Mouse (Mus musculus): ENCODE results near the gene Defb29. TPM values are rescaled to one million over a fixed set of nuclear protein-coding genes. Genes with fewer than 3 reads are reported as not detected.

Defb29 gene
- total RNA-seq (2021), result not detected

DNA sequence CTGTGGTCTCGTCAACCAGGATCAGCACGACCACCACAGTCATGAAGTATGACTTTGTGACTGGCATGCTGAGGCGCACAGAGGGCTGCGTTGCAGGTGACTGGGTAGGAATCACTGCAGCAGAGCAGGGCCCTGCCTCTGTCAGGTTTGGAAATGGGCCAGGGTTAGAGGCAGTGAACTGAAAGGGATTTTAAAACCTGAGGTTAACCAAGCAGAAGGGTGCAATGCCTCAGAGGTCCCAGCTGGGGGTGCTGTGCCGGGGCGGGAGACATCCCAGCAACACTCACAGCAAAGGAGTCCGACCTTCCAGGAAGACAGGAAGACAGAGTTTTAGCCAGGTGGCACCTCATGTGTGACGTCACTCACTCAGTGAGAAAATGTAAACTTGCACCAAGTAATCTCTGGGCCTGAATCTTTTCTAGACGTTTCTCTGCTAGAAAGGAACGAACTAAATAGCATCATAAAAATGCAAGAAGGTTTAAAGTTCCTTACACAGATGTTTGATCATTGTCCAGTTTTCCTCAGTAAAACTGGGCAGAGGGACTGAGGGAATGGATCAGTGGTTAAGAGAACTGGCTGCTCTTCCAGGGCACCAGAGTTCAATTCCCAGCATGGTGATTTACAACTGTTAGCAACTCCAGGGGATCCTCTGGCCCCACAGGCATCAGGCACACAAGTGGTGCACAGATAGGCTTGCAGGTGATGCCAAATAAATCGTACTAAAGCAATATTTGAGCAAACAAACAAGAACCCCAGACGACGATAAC, at the start of gene Defb29:
Defb29 (minus strand) TSS at position 155 of the 767 bp plus-strand sequence.
- no peak for DNase-seq (ENCODE audit: extremely low spot score in 1 of 2, low spot score in 2 of 2)
- intact Hi-C loops (cut with DNase I), result loop anchor here (5.0 to 10.0 kb wide), 2 partner anchors 68 to 145 kb away; partner anchors contain the start of gene Sox12

DNA sequence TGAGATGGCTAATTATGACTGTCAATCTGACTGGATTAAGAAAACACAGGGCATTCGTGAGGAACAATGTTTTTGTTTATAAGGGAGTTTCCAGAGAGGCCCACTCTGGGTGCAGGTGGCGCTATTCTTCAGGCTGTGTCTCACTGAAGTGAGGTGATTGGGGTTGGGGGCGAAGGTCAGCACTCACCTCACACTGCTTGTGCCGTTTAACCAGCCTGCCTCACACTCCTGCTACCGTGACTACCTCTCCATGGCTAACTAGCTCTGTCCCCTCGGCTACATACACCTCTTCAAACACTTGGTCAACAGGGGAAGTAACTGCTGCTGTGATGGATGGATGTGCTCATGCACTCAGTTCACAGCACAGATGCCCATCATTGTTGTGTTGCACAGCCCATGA, 49.1 kb upstream of the Defb29 start:
- no peak for DNase-seq (ENCODE audit: extremely low spot score in 1 of 2, low spot score in 2 of 2)
- intact Hi-C loops (cut with DNase I), result no loop called here

DNA sequence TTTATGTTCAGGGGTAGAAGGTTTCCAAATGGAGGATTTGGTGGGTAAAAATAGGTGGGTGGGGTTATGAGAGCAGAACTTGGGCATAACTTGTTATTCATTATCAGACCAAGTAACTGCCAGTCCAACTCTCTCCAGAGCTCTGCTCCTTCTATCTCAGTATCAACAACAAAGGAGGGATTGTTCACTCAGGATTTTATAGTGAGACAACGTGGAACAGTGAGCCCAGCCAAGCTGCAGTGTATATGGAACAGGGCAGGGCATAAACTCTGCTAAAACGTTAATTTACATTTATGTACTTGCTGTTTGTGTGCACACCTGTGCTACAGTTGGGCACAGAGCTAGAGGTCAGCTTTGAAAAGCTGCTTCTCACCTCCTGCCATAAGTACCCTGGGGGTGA, 48.6 kb upstream of the Defb29 start:
- DNase-seq (ENCODE audit: extremely low spot score in 1 of 2, low spot score in 2 of 2), result no peak
- intact Hi-C loops (cut with DNase I), result no loop called here

DNA sequence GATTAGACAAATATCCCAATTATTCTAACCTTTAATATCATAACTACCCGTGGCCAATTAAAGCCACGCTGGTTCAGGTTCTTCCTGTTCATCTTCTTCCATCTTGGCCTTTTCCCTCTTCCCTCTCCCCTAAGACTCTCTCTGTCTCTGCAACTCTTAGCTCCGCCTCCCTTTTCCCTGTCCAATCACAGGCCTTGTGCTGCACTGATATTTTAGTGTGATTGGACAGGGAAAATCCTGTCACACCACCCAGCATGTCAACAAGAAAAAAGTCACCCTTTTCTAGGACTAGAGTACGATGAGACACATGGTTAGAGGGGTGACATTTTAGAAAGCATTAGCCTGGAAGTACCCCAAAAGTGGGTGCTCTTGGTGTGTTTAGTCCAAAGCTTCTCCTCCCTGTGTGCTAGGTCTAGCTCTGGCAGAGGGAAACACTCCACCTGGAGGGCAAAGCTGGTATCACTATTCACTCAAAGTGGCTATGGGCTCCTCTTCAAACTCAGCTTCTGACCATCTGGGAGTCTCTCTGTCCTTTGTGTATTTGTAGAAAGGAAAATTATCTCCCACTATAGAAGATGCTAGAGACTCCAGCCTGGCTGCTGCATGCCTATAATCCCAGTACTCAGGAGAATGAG, 47.1 kb upstream of the Defb29 start:
- DNase-seq (ENCODE audit: extremely low spot score in 1 of 2, low spot score in 2 of 2), result no peak
- intact Hi-C loops (cut with DNase I), result no loop called here

DNA sequence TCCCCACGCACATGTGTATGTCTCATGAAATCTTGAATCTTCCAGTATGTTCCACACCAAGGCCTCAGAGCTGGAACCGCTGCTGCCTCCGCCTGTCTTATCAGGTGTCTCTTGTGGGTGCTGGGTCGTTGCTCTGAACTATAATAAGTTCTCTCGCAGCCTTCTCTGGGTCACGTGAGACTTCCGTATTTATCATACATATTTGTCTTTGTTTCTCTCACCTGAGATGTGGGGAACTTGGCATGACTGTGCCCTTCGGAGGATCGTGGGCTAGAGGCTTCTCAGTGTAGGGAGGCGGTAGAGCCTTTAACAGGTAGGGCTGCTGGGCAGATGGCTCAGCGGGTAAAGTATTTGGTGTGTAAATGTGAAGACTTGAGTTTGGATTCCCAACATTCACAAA, 40.7 kb upstream of the Defb29 start:
- DNase-seq (ENCODE audit: extremely low spot score in 1 of 2, low spot score in 2 of 2), result no peak
- intact Hi-C loops (cut with DNase I), result no loop called here

DNA sequence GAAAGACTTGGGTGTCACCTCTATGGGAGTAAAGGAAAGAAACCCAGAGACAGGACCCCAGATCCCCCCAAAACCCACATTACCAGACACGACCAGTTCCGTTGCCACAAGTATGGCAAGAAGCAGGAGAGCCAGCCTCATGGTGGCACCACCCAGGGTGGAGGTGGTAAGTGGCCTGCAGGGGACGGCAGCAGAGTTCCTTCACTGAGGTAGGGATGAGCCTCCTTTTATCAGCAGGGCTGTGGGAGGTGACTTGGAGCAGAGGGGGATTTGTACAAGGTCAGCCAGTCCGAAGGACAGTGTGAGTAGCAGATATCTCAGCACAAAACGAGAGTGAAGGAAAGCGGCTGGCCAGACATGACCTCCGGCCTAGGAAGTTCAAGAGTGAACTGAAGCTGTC, 40.2 kb upstream of the Defb29 start, which contains the start of gene Defb19:
Defb19 (minus strand) TSS at position 206 of the 400 bp plus-strand sequence.
- intact Hi-C loops (cut with DNase I), result no loop called here
- DNase-seq (ENCODE audit: extremely low spot score in 1 of 2, low spot score in 2 of 2), result no peak

DNA sequence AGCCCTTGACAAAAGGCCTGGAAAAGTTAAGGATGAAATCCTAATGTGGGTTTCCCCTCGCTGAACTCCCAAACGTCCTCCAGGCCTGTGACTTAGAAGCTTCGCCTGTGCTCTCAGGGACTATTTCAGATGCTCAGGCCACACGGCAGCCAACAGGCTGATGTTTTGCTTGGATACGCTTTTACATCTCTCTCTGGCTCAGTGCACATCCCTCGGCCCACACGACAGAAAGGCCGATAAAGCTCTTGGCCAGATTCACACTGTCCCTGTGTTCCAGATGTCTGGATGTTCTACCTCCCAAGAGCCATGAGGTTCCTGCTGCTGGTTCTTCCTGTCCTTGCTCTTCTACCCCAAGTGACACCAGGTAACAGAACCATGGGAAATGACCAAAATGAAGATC, 33.6 kb upstream of the Defb29 start:
- intact Hi-C loops (cut with DNase I), result no loop called here
- DNase-seq (ENCODE audit: extremely low spot score in 1 of 2, low spot score in 2 of 2), result no peak

DNA sequence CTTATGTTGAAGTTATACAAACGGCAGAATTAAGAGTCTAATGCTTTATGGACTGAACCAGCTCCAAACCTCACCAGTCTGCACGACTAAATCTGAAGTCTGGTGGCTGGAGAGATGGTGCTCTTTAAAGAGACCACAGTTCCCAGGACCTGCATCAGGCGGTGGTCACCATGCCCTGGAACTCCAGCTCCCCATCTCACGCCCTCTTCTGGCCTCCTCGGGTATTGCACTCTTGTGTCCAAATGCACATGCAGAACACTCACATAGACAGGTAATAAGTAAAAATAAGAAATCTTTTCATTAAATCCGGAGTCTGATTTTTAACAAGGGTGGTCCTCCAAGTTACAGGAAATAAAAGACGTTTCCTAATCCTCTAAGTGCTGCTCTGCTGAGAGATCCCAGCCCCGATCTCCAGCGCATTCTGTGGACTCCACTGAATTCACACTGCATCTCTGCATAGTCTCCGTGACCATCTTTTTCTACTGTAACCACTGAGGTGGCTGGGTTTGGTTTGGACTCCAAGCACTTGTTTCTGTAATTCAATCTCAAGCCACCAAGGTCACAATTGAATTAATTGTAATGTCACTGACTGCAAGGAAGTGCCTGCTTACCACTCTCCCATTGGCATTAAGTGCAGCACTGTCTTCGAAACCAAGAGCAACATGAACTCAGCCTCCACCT, 32.4 kb upstream of the Defb29 start, which contains the start of gene Defb21:
Defb21 (plus strand) TSS at position 631 of the 681 bp plus-strand sequence.
- DNase-seq (ENCODE audit: extremely low spot score in 1 of 2, low spot score in 2 of 2), result no peak
- intact Hi-C loops (cut with DNase I), result no loop called here

DNA sequence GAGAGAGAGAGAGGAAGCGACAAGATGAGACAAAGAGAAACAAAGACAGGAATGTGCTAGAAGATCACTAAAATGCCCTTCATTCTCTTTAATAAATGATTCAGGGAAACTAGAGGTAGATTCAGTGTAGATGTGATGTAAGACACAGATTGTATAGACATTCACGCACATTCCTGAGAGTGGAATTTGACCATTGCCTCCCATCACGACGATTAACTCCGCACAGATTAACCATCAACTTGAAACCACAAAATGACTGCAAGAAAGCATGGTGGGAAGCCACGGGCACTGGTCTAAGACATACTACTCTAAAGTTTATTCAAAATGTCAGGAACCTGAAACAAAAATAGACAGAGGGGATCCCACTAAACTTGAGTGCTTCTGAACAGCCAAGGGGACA, 30.4 kb upstream of the Defb29 start:
- DNase-seq (ENCODE audit: extremely low spot score in 1 of 2, low spot score in 2 of 2), result no peak
- intact Hi-C loops (cut with DNase I), result no loop called here

DNA sequence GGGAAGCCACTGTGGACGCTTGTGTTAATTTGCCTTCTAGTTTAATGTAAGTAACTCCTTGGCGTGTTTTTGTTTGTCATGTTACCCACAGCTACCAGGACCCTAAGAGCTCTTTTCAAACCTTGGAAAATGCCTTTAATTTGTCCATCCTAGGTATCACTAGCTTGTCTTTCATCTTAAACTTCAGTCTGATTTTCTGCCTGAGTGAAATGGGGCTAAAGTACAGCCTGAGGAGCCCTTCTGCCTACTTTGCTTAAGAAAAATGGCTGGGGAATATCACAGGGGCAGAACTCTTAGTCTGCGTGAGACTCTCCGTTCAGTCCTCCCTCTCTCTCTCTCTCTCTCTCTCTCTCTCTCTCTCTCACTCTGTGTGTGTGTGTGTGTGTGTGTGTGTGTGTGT, 30.0 kb upstream of the Defb29 start:
- intact Hi-C loops (cut with DNase I), result no loop called here
- no peak for DNase-seq (ENCODE audit: extremely low spot score in 1 of 2, low spot score in 2 of 2)

DNA sequence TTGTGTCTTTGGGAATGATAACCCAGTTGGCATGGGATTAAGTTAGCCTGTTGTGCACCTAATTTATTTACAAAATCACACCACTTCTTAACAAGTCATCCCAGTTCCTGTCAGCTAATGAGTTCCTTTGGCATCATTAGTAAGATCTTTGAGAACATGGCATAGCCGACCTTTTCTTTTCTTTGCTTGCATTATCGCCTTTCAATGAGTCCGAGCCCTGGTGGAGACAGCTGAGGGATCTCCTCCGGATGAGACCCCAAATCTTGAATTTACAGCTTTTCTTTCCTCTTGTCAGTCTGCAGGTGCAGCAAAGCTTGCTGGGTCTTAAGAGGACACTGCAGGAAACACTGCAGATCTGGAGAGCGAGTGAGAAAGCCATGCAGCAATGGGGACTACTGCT, 29.1 kb upstream of the Defb29 start, which contains the start of gene Gm17416:
Gm17416 (plus strand) TSS at position 301 of the 400 bp plus-strand sequence.
- no peak for DNase-seq (ENCODE audit: extremely low spot score in 1 of 2, low spot score in 2 of 2)
- intact Hi-C loops (cut with DNase I), result no loop called here

DNA sequence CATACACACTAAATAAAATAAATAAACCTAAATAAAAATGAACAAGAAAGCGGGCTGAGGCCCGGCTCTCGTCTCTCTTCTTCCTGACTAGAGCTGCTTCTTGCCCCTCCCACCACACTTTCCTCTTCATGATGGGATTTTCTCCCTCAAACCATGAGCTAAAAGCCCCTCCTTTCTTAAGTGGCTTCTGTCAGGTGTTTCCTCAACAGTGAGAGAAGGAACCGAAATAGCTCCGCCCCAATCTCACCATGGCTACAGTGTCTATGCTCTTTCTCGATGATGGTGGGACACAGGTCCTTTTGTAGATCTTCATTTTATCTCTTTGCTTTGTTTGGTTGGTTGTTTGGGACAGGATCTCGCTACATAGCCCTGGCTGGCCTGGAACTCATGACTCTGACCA, 16.8 kb upstream of the Defb29 start:
- intact Hi-C loops (cut with DNase I), result no loop called here
- DNase-seq (ENCODE audit: extremely low spot score in 1 of 2, low spot score in 2 of 2), result no peak

DNA sequence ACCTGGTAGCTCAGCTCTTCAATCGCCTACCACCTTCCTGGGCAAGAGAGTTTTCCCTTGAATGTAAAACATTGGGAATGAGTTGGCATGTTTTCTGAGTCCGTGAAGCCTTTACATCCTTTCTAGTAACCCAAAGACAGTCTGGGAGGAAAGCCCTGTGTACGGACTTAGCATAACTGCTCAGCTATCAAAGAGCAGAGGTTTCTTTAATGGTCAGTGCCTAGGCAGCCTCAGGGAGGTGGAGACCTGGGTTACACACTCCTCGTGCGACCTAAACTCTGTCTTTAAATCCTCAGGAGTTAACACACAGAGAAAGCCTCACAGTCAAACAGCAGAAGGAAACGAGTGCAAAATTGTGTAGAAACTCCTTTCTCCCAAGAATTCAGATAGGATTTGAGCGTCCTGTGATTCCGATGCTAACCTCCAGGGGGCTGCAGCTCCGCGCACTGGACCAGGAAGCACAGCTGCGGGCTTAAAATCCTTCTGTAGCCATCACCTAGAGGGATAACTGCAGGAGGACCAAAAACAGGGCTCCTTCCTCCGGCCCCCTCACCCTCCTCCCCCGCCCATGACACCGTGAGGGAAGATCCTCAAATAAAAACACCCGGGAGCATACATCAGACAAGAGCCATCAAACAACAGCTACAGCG, 14.0 kb upstream of the Defb29 start:
- peak; percentile 45 to 65 for DNase-seq (ENCODE audit: extremely low spot score in 1 of 2, low spot score in 2 of 2)
- intact Hi-C loops (cut with DNase I), result no loop called here

DNA sequence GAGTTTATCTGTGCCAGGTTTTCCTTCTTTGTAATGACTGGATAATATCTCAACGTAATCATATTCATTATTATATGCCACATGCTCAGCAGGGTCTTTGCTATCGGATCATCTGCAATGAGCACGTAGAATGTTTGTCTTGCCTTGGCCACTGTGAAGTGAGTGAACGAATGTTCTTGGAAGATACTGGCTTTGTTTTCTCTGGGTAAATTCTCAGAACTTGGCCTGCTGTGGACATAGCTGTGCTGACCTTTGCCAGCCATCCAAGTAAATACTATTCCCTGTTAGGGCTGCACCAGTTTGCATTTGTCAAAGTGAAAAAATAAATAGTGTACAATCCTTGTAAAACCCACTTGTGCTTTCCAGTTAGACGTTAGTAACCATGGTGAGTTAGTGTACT, 8.2 kb upstream of the Defb29 start:
- intact Hi-C loops (cut with DNase I), result loop anchor here (10.0 kb wide), 1 partner anchor 153 kb away; the partner anchor contains the start of gene Sox12

DNA sequence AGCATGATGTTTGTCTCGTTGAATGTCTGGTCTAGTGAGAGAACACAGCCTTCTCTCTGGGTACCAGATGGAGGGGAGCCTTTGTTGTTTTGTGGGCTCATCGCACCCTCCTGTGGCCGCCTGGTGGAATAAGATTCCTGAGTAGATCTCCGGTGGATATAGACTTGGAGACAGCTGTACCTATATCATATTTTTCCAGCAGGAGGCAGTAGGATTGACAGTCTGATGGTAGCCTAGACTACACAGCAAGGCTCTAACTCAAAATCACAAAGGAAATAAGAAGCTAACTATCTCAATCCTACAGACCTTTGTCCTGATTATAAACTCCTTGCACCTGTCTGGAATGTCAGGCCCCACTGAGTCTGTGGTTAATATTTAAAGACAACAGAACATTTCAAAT, 4.8 kb upstream of the Defb29 start:
- intact Hi-C loops (cut with DNase I), result loop anchor here (5.0 to 10.0 kb wide), 2 partner anchors 72 to 150 kb away; partner anchors contain the start of gene Sox12
- DNase-seq (ENCODE audit: extremely low spot score in 1 of 2, low spot score in 2 of 2), result peak; percentile 62 to 74

More for the DNA sequence above, 8.2 kb upstream of the Defb29 start:
- DNase-seq (ENCODE audit: extremely low spot score in 1 of 2, low spot score in 2 of 2), result no peak

DNA sequence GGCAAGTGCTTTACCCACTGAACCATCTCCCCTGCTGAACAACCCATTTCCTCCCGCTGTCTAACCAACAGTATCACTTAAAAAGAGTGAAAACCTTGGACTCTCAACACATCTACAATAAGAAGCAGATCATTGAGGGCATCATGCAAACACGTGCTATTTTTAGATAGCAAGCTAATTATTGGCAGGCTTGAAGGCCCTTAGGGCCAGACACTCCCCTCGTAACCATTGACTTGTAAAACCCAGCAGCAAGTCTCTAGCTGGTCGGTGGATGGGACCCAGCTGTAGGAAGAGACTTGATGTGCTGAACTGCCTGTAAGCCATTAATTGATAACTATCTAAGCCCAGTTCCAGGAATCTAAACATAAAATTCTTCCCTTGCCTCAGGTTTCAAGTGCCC, 3.6 kb upstream of the Defb29 start:
- intact Hi-C loops (cut with DNase I), result loop anchor here (5.0 to 10.0 kb wide), 2 partner anchors 71 to 149 kb away; partner anchors contain the start of gene Sox12
- no peak for DNase-seq (ENCODE audit: extremely low spot score in 1 of 2, low spot score in 2 of 2)

DNA sequence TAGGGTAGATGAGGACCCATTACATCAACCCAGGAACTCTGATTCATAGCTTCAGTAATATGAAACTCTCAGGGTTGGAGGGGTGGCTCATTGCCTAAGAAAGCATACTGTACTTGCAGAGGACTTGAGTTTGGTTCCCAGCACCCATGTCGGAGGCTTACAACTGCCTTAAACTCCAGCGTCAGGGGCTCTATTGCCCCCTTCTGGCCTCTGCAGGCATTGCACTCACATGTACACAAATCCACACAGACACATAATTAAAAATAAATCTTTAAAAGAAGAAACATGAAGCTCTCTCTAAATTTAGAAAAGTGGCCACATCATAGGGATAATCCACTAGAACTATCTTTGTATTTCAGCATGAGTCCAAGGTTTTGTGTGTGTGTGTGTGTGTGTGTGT, 3.0 kb upstream of the Defb29 start:
- no peak for DNase-seq (ENCODE audit: extremely low spot score in 1 of 2, low spot score in 2 of 2)
- intact Hi-C loops (cut with DNase I), result loop anchor here (5.0 to 10.0 kb wide), 2 partner anchors 71 to 148 kb away; partner anchors contain the start of gene Sox12

DNA sequence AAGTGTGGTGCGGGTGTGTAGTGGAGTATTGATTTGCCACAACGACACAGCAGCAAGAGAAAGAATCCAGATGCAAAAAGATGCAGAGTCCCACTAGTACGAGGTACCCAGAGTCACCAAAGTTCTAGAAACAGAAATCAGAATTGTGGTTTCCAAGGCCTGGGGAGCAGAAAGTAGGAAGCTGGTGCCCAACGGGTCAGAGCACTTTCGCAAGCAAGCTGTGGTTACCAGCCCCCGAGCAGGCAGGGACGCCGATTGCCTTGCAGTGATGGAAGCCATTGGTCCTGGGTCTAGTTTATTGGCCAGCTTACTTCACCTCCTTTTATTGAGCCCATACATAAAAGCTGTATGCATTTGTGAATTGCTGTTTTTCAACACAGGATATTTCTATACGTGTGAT, 2.1 kb upstream of the Defb29 start:
- intact Hi-C loops (cut with DNase I), result loop anchor here (5.0 to 10.0 kb wide), 2 partner anchors 70 to 147 kb away; partner anchors contain the start of gene Sox12
- no peak for DNase-seq (ENCODE audit: extremely low spot score in 1 of 2, low spot score in 2 of 2)

DNA sequence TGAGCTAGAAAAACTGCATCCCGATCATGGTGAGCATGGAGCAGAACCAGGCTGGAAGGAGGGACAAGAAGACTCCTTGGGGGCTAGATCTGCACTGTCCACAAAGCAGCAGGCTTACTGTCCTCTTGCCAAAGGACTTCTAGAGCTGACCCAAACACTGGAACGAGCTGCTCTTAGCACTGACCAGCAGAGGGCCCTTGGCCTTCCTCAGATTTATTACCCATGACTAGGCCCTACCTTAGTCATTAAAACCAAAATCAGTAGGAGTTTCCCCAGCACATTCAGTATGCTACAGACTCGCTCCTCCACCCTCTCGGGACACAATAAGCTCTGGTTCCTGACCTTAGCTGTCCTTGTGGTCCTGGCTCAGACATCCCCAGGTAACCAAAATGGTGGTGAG, 21.9 kb downstream of the Defb29 start, which contains the start of gene Defb28:
Defb28 (plus strand) TSS at position 275 of the 400 bp plus-strand sequence.
- intact Hi-C loops (cut with DNase I), result no loop called here
- DNase-seq (ENCODE audit: extremely low spot score in 1 of 2, low spot score in 2 of 2), result no peak

Measured in left cerebral cortex, postnatal 10 days (tissue).